Mouse (Mus musculus) cerebellum, adult 2 months (tissue): ENCODE measurements at regions not wholly inside any gene's neighbourhood (a gene's known extent, or its start where the extent isn't known, plus 50 kb on each side); places are given as distances from the start of the nearest gene placed in this dataset.
A peak's percentile ranks its signal among the peaks of the same experiment; 100 is the strongest.

Source experiments
- DNase-seq, 2 experiments: peaks; one replicate each; pipeline ENCODE4 v3.0.0; 2021
- H3K27ac ChIP-seq: fragments of 200-500 bp; 2 replicates; pipeline ENCODE4 v1.5.1; 2012; ENCODE audit warnings: low read length, control low read depth, inconsistent platforms; ENCODE audit not compliant: insufficient read depth
- H3K27me3 ChIP-seq: fragments of 200-500 bp; 2 replicates; pipeline ENCODE4 v1.6.1; 2012; ENCODE audit warnings: inconsistent platforms, mild to moderate bottlenecking, low read length, moderate library complexity; ENCODE audit not compliant: control insufficient read depth, insufficient read depth
- H3K4me1 ChIP-seq: fragments of 200-500 bp; 2 replicates; pipeline ENCODE4 v1.6.1; 2011; ENCODE audit warnings: low read length; ENCODE audit not compliant: control insufficient read depth, insufficient read depth
- H3K4me3 ChIP-seq: fragments of 200-500 bp; replicated peaks from 2 replicates; pipeline ENCODE3; 2011; ENCODE audit warnings: mild to moderate bottlenecking, low read depth, low read length, control low read depth; ENCODE audit not compliant: insufficient read depth
- CTCF ChIP-seq: fragments of 200-500 bp; IDR thresholded peaks from 2 replicates; pipeline ENCODE4 v1.5.1; 2011; ENCODE audit warnings: low read depth, mild to moderate bottlenecking, control low read depth, low read length, moderate library complexity, borderline replicate concordance; ENCODE audit not compliant: insufficient read depth
- POLR2A ChIP-seq: fragments of 200-500 bp; IDR thresholded peaks from 2 replicates; pipeline ENCODE4 v1.6.1; 2011; ENCODE audit warnings: low read length, control low read depth, borderline replicate concordance; ENCODE audit not compliant: insufficient read depth
- WGBS: fragments of 180-500 bp; shearing (Covaris S2); methylation state at CpG from one replicate; pipeline ENCODE4 v1.1.7; 2018; 5-methylcytosine and 5-hydroxymethylcytosine counted together

DNA sequence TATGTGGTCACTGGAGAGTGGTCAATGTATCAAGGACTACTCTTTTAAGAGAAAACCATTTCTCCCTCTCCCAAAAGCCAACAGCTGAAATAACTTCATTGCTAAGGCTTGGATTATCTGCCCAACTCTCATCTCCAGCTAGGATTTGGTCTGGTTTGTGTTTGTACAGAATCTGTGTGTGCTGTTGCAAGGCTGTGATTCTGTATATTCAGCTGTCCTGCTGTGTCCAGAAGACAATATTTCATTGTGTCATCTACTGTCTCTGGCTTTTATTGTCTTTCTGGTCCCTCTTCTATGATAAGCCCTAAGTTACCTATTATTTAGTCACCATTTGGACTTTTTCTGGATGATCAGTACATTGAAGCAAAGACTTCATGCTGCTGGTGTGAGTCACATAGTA lies 110.9 kb downstream of the Cenpc1 start:
- no peak for TF ChIP-seq CTCF
- TF ChIP-seq POLR2A, result no peak
- no peaks in the 10 kb centered on the region for H3K27me3 ChIP-seq
- no peak for DNase-seq
- H3K4me1 ChIP-seq, result no peaks in the 10 kb centered on the region
- no peak overlapping the region for H3K4me3 ChIP-seq
- H3K27ac ChIP-seq, result no peak overlapping the region

- TF ChIP-seq CTCF (peak; percentile 29; the same call in 1 of the 2 replicates), POLR2A (no peak)
- Histone ChIP-seq H3K4me1 (no peaks in the 10 kb centered on the region), H3K27me3 (no peaks in the 10 kb centered on the region), H3K27ac (no peak overlapping the region), H3K4me3 (no peak overlapping the region)
- peak; percentile 22 to 26 for DNase-seq
- WGBS, result 32% methylated on average over 8 of the region's 8 CpGs
Measured at GRCm38 (mm10) chr5:85936667-85937314, 128.6 kb downstream of the Cenpc1 start.

DNA sequence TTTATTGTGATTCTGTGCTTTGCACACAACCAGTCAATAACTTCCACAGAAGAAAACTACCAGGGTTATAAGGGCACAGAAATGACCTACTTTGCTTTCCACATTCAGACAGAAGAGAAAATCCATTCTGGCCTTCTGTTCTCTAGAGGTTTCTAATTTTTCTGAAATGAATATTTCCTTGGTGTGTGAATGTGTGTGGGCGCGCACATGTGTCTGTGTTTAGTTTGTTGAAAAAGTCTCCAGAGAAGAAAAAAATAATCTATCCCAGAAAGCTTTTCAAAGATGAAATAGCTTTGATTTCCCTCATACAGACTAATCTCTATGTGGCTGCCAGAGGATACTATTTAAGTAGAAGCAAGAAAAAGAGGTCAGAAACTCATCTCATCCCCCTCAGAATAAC lies 147.1 kb downstream of the Cenpc1 start:
- DNase-seq, result no peak
- H3K27ac ChIP-seq, result no peak overlapping the region
- TF ChIP-seq POLR2A, result no peak
- TF ChIP-seq CTCF, result no peak

GRCm38 (mm10) chr5:85915000-85915399 lies 150.4 kb downstream of the Cenpc1 start:
- no peak for DNase-seq
- 74% methylated on average over 4 of the region's 4 CpGs for WGBS
- Histone ChIP-seq H3K4me1 (no peaks in the 10 kb centered on the region), H3K27ac (no peak overlapping the region), H3K27me3 (no peaks in the 10 kb centered on the region), H3K4me3 (no peak overlapping the region)
- no peak for TF ChIP-seq POLR2A
- TF ChIP-seq CTCF, result no peak

More for the DNA sequence above, 147.1 kb downstream of the Cenpc1 start:
- 99% methylated on average over 2 of the region's 2 CpGs for WGBS
- no peaks in the 10 kb centered on the region for H3K4me1 ChIP-seq
- H3K27me3 ChIP-seq, result no peaks in the 10 kb centered on the region
- no peak overlapping the region for H3K4me3 ChIP-seq

DNA sequence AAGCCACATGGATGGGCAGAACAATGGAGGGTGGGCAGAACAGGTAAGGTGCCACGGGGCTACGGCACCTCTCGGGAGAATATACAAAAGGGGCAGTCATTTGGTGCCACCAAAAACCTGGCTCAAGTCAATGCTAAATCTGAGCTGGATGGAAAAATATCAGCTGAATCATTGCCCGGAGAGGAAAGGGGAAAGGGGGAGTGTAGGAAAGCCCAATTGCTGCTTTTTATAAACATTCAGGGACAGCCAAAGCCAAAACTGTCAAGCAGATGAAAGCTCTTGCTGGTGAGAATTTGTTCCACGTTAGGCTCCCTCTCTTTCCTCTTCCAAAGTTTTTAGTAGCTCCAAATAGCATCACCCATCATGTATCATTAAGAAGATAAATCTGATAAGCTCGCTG lies 168.9 kb downstream of the Cenpc1 start:
- Histone ChIP-seq H3K4me1 (no peaks in the 10 kb centered on the region), H3K4me3 (no peak overlapping the region), H3K27me3 (no peaks in the 10 kb centered on the region), H3K27ac (no peak overlapping the region)
- TF ChIP-seq POLR2A (no peak), CTCF (no peak)
- DNase-seq, result peak in 1 of 2 experiments; percentile 34
- 10% methylated on average over 6 of the region's 6 CpGs for WGBS

DNA sequence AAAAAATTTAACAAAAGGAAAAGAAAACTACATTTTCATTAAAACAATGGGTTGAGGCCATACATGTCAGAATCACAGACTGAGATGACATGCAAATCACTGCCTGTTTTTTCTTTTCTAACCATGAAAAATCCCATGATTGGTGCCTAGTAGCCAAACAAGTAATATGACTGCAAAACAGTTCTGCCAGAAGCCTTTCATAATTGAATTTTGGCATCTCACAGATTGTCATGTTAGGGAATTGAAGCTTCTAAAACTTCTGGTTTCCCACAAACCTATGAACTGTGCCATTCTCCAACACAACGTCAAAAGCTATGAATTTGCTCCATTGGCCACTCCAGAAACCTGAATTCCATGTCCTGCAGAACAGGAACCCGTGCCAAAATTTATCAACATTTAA lies 169.6 kb downstream of the Cenpc1 start:
- DNase-seq, result no peak
- H3K27me3 ChIP-seq, result no peaks in the 10 kb centered on the region
- TF ChIP-seq POLR2A (no peak), CTCF (no peak)
- no peak overlapping the region for H3K27ac ChIP-seq
- H3K4me3 ChIP-seq, result no peak overlapping the region
- no peaks in the 10 kb centered on the region for H3K4me1 ChIP-seq
- WGBS, result 17% methylated on average over 2 of the region's 2 CpGs

DNA sequence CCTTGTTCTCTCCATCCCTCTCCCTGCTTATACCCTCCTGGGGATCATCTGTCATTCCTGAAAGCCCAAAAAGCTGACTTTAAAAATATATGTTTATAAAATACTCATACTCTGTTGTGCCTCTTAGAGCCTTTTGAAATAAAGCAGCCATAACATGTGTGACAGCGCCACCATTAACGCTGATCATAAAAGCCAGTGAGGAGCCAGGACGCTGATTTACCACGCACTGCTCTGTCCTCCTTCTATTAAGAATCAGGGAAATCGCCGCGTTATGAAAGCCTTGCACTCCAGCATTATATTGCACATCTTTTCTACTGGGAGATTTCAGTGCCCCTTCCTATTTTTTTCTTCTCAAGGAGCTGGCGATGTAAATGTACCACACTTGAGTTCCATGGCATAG lies 195.1 kb downstream of the Cenpc1 start:
- 77% methylated on average over 8 of the region's 8 CpGs for WGBS
- DNase-seq, result no peak
- TF ChIP-seq CTCF (no peak), POLR2A (no peak)
- Histone ChIP-seq H3K4me3 (no peak overlapping the region), H3K27ac (no peak overlapping the region), H3K27me3 (no peaks in the 10 kb centered on the region), H3K4me1 (no peaks in the 10 kb centered on the region)

DNA sequence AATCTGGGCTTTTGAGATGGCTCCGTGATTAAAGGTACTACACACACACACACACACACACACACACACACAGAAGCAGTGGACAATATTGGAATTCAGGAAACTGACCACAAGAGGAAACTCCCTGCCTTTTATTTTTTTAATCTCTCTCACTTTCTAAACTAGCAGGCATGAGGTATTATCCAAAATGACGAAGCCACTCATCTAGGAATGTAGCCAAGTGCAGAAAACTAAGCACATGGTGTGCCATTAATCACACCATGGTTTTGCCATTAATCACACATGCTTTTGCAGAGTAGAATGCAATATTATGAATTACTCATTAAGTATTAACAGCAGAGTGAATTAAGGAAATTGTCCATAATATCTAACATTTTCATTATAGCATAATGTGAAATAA lies 232.8 kb downstream of the Cenpc1 start:
- Histone ChIP-seq H3K27me3 (no peaks in the 10 kb centered on the region), H3K4me3 (no peak overlapping the region), H3K4me1 (no peaks in the 10 kb centered on the region), H3K27ac (no peak overlapping the region)
- 54% methylated on average over 2 of the region's 2 CpGs for WGBS
- no peak for DNase-seq
- no peak for TF ChIP-seq POLR2A
- TF ChIP-seq CTCF, result no peak
